Mouse (Mus musculus): ENCODE results near the gene Fgfr2. TPM values are rescaled to one million over a fixed set of nuclear protein-coding genes. Genes with fewer than 3 reads are reported as not detected.

The Fgfr2 gene
- polyA plus RNA-seq, 1 experiment from 2014 or later = 93.6 TPM

DNA sequence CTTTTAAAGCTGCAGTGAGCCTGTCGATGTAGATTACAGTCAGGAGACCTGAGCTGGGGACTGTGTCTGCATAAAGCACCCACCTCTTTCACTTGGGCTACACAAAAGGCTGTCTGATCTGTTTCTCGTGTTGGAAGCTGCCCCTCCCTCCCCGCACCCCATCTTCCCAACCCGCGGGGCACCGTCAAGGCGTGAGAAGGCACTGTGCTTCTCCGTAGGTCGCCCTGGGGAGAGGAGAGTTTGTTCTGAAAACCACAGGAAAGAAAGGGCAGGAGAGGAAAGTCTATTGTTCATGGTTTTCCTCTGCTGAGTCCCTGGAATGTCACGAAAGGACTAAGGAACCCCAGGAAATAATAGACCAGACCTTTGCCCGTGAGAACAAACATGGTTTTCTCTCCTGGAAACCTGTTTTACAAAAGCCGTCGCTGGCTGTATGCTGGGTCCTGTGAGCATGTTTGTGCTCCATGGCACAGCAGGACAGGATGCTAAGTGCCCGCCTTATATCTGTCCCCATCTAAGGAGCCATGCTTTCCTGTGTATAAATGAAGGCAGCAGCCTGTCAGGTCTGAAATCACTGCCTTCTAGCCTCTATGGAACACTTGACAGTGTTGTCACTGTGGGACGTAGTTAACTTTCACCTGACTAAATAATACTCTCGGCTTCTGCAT, 2403.1 kb downstream of the Fgfr2 start:
- H3K4me3 ChIP-seq (ENCODE audit: low read depth, low read length) = no peak overlapping the region
- peaks cover 3% of the 10 kb centered on the region for H3K36me3 ChIP-seq (ENCODE audit: control insufficient read depth, insufficient read depth, low read length)

DNA sequence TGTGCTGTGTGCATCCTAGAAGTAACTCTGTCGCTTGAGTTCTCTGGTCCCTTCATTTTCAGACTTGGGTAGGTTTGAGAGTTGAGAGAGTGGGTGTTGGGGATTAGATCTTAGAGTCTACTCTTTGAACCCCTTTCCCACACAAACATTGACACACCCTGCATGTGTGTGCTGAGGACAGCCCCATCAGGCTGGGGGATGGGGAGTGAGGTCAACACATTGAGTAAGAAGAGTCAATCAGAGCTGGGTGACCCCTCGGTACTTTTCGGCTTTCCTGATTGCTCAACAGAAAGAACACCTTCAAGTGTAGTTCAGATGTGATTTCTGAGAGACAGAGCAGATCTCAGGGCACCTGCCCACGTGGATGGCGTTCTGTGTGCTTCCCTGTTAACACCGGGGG, 2406.2 kb downstream of the Fgfr2 start:
- no peak overlapping the region for H3K4me2 ChIP-seq (ENCODE audit: low read depth, low read length, severe bottlenecking)
- no peak overlapping the region for H3K27ac ChIP-seq (ENCODE audit: low read depth, low read length)
- H3K27me3 ChIP-seq (ENCODE audit: control insufficient read depth, insufficient read depth, low read length) = no peaks in the 10 kb centered on the region
- H3K9ac ChIP-seq (ENCODE audit: low read length) = no peak overlapping the region
- 97% methylated on average over 6 of the region's 6 CpGs for WGBS
- ATAC-seq (replicated peaks; ENCODE audit: low FRiP score) (no peak), DNase-seq (ENCODE audit: low spot score) (no peak)
- no peak overlapping the region for H3K4me3 ChIP-seq (ENCODE audit: low read depth, low read length)
- no peaks in the 10 kb centered on the region for H3K9me3 ChIP-seq (ENCODE audit: control insufficient read depth, low read length)
- peaks cover 3% of the 10 kb centered on the region; the same call in 1 of the 2 replicates for H3K36me3 ChIP-seq (ENCODE audit: control insufficient read depth, insufficient read depth, low read length)
- H3K4me1 ChIP-seq (replicated peaks; ENCODE audit: control insufficient read depth, insufficient read depth, low read length) = peaks cover 17% of the 10 kb centered on the region; the same call in 1 of the 2 replicates

More for the DNA sequence above, 2403.1 kb downstream of the Fgfr2 start:
- DNase-seq (ENCODE audit: low spot score) (no peak), ATAC-seq (replicated peaks; ENCODE audit: low FRiP score) (peak; percentile 55; the same call in 1 of the 2 replicates)
- H3K4me2 ChIP-seq (ENCODE audit: low read depth, low read length, severe bottlenecking) = 0 out of 2 replicates have a peak overlapping the region, but pooled peaks have one; percentile 3
- peak overlapping the region; percentile 63 for H3K27ac ChIP-seq (ENCODE audit: low read depth, low read length)
- no peaks in the 10 kb centered on the region for H3K9me3 ChIP-seq (ENCODE audit: control insufficient read depth, low read length)
- peak overlapping the region; percentile 13; the same call in 1 of the 2 replicates for H3K9ac ChIP-seq (ENCODE audit: low read length)
- peaks cover 14% of the 10 kb centered on the region; the same call in 1 of the 2 replicates for H3K4me1 ChIP-seq (replicated peaks; ENCODE audit: control insufficient read depth, insufficient read depth, low read length)
- no peaks in the 10 kb centered on the region for H3K27me3 ChIP-seq (ENCODE audit: control insufficient read depth, insufficient read depth, low read length)
- 8% methylated on average over 16 of the region's 16 CpGs for WGBS

DNA sequence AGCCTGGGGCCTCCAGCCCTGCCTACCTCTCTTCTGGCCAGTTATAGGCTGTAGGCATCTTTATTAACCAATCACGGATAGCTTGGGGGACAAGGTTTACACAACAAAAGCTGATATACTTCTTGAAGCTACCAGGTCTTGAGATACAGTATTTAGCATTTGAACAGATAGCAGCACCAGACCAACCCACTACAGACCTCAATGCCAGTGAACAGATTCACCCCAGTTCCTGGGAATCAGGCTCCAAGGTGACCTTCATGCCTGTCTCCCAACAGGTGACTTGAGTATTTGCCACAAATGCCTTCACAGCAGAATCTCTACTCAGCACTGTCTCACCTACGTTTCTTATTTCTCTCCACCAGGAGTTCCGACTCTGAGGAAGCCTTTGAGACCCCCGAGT, 2406.8 kb downstream of the Fgfr2 start:
- H3K27ac ChIP-seq (ENCODE audit: low read depth, low read length) = no peak overlapping the region
- WGBS = 96% methylated on average over 4 of the region's 4 CpGs
- no peak overlapping the region for H3K4me2 ChIP-seq (ENCODE audit: low read depth, low read length, severe bottlenecking)
- ATAC-seq (replicated peaks; ENCODE audit: low FRiP score) (no peak), DNase-seq (ENCODE audit: low spot score) (no peak)
- no peaks in the 10 kb centered on the region for H3K9me3 ChIP-seq (ENCODE audit: control insufficient read depth, low read length)
- H3K27me3 ChIP-seq (ENCODE audit: control insufficient read depth, insufficient read depth, low read length) = no peaks in the 10 kb centered on the region
- H3K36me3 ChIP-seq (ENCODE audit: control insufficient read depth, insufficient read depth, low read length) = peaks cover 3% of the 10 kb centered on the region; the same call in 1 of the 2 replicates
- no peak overlapping the region for H3K4me3 ChIP-seq (ENCODE audit: low read depth, low read length)
- peaks cover 17% of the 10 kb centered on the region; the same call in 1 of the 2 replicates for H3K4me1 ChIP-seq (replicated peaks; ENCODE audit: control insufficient read depth, insufficient read depth, low read length)
- H3K9ac ChIP-seq (ENCODE audit: low read length) = no peak overlapping the region

DNA sequence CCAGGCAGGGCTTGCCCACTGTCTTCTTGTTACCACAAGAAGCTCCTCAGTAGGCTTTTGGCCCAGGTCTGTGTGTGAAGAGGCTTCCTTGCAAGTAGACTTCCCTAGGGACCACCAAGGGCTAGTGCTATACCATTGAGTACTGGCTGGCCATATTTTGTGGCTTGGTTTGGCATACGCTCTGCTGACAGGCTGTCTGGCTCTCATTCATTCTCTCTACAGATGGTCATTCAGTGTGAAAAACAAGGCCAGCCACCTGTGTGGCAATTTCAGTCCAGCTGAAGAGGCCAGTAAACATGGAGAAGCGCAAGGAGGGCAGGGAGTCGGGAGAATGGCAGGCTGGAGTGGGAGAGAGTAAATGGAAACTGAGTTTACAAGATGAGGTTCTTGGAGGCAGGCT, 2407.7 kb downstream of the Fgfr2 start:
- Histone ChIP-seq H3K4me3 (ENCODE audit: low read depth, low read length) (no peak overlapping the region), H3K27me3 (ENCODE audit: control insufficient read depth, insufficient read depth, low read length) (no peaks in the 10 kb centered on the region), H3K4me2 (ENCODE audit: low read depth, low read length, severe bottlenecking) (no peak overlapping the region), H3K9ac (ENCODE audit: low read length) (no peak overlapping the region), H3K36me3 (ENCODE audit: control insufficient read depth, insufficient read depth, low read length) (peaks cover 3% of the 10 kb centered on the region; the same call in 1 of the 2 replicates), H3K27ac (ENCODE audit: low read depth, low read length) (no peak overlapping the region), H3K9me3 (ENCODE audit: control insufficient read depth, low read length) (no peaks in the 10 kb centered on the region), H3K4me1 (replicated peaks; ENCODE audit: control insufficient read depth, insufficient read depth, low read length) (peaks cover 12% of the 10 kb centered on the region; the same call in 1 of the 2 replicates)
- ATAC-seq (replicated peaks; ENCODE audit: low FRiP score) = no peak
- WGBS = 90% methylated on average over 3 of the region's 3 CpGs
- DNase-seq (ENCODE audit: low spot score) = no peak

DNA sequence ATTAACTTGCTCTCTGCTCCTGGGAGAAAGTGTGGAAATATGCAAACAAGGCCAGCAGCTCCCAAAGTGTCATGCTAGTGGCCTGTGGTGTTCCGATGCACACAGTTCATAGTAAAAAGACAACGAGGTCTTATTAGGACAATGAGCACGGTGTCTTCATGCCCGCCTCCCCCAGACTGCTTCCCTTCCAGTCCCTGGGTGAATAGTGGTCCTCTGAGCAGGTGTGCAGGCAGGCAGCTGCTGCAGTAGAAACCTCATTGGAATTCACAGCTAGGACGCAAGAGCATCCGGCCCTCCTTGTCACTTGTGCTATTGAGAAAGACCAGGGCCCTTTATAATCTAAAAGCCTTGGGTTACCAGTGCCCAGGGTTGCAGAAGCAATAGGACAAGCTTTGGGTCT, 2409.8 kb downstream of the Fgfr2 start:
- Histone ChIP-seq H3K4me3 (ENCODE audit: low read depth, low read length) (no peak overlapping the region), H3K4me2 (ENCODE audit: low read depth, low read length, severe bottlenecking) (no peak overlapping the region), H3K27ac (ENCODE audit: low read depth, low read length) (no peak overlapping the region), H3K9me3 (ENCODE audit: control insufficient read depth, low read length) (no peaks in the 10 kb centered on the region), H3K36me3 (ENCODE audit: control insufficient read depth, insufficient read depth, low read length) (peaks cover 3% of the 10 kb centered on the region; the same call in 1 of the 2 replicates), H3K4me1 (replicated peaks; ENCODE audit: control insufficient read depth, insufficient read depth, low read length) (0 out of 2 replicates have a peak, but pooled peaks cover 4% of the 10 kb centered on the region), H3K9ac (ENCODE audit: low read length) (no peak overlapping the region), H3K27me3 (ENCODE audit: control insufficient read depth, insufficient read depth, low read length) (no peaks in the 10 kb centered on the region)
- WGBS = 67% methylated on average over 6 of the region's 6 CpGs
- ATAC-seq (replicated peaks; ENCODE audit: low FRiP score) (no peak), DNase-seq (ENCODE audit: low spot score) (no peak)

DNA sequence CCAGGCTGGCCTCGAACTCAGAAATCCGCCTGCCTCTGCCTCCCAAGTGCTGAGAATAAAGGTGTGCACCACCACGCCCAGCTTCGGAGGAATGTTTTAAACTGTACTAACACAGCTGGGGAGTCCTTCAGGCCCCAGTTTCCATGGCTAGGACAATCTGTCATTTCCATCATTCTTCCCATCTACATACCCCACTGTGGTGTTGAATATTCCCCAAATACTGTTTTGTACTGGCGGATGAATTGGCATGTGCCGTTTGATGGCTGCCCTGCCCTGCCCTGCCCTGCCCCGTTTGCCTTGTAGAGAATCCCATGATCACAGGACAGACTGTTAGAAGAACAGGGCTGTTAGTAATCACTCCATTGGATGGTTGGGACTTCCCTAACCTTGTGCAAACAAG, 2411.3 kb downstream of the Fgfr2 start:
- Histone ChIP-seq H3K9me3 (ENCODE audit: control insufficient read depth, low read length) (no peaks in the 10 kb centered on the region), H3K27me3 (ENCODE audit: control insufficient read depth, insufficient read depth, low read length) (no peaks in the 10 kb centered on the region), H3K27ac (ENCODE audit: low read depth, low read length) (no peak overlapping the region), H3K4me3 (ENCODE audit: low read depth, low read length) (no peak overlapping the region), H3K4me1 (replicated peaks; ENCODE audit: control insufficient read depth, insufficient read depth, low read length) (0 out of 2 replicates have a peak, but pooled peaks cover 4% of the 10 kb centered on the region), H3K4me2 (ENCODE audit: low read depth, low read length, severe bottlenecking) (no peak overlapping the region), H3K9ac (ENCODE audit: low read length) (no peak overlapping the region), H3K36me3 (ENCODE audit: control insufficient read depth, insufficient read depth, low read length) (peaks cover 1% of the 10 kb centered on the region; the same call in 1 of the 2 replicates)
- DNase-seq (ENCODE audit: low spot score) (no peak), ATAC-seq (replicated peaks; ENCODE audit: low FRiP score) (no peak)
- 92% methylated on average over 7 of the region's 7 CpGs for WGBS

DNA sequence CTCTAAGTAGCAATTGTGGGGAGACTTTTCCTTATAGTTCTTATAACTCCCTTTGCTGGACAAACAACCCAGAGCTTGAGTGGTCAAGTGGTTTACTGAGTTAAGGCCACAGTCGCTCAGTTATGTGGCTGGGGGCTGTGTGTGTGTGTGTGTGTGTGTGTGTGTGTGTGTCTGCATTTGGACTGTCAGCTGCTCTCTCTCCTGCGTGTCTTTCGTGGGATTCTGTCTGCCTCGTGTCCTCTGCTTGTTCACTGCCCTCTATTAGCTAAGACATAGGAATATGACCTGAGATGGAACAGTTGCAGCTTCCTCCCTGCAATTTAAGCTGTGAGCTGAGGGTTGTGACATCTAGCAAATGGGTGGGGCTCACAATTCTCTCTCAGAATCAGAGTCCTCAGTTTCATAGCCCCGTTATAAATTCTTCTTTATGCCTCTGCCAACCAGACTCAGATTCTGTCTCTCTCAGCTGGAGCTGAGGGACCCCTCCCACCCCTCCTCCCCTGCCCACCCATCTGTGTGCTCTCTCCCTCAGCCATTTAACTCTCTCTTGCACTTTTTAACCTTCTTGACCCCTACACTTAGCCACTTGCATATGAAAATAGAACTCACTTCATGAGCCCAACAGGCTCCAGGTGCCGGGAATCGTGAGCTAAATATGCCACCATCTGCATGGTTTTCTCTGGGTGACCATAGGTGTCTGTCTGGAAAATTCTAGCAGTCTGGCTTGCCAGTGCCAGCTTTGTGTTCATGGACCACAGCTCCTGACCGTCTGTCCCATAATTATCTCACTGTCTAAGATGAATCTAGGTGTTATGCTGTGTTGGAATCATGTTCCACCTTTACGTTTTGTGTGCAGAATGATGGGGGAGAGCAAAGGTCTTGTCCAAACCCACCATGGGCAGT, 2413.5 kb downstream of the Fgfr2 start:
- no peak for ATAC-seq (replicated peaks; ENCODE audit: low FRiP score)
- DNase-seq (ENCODE audit: low spot score) = no peak
- Histone ChIP-seq H3K27ac (ENCODE audit: low read depth, low read length) (no peak overlapping the region), H3K27me3 (ENCODE audit: control insufficient read depth, insufficient read depth, low read length) (no peaks in the 10 kb centered on the region), H3K9ac (ENCODE audit: low read length) (no peak overlapping the region), H3K9me3 (ENCODE audit: control insufficient read depth, low read length) (no peaks in the 10 kb centered on the region), H3K4me2 (ENCODE audit: low read depth, low read length, severe bottlenecking) (no peak overlapping the region), H3K4me3 (ENCODE audit: low read depth, low read length) (no peak overlapping the region), H3K36me3 (ENCODE audit: control insufficient read depth, insufficient read depth, low read length) (no peaks in the 10 kb centered on the region), H3K4me1 (replicated peaks; ENCODE audit: control insufficient read depth, insufficient read depth, low read length) (0 out of 2 replicates have a peak, but pooled peaks cover 4% of the 10 kb centered on the region)
- 82% methylated on average over 9 of the region's 9 CpGs for WGBS

DNA sequence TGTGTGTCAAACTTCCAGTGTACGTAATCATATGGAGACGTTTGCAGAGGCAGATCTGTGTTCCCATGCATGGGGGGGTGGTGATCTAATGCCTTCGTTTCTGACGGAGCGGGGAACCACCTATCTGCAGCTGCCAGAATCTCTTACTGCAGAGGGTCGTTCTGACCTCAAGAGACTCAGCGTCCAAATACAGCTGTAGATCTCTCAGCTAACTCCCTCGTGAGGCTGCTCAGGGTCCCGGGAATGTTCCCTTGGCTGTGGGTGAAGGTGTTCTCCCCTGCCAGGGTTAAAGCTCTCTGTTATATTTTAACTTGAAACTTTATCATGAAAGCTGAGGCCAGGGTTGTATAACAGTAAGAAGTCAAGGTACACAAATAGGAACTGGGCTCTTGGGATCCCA, 2414.2 kb downstream of the Fgfr2 start:
- no peaks in the 10 kb centered on the region for H3K36me3 ChIP-seq (ENCODE audit: control insufficient read depth, insufficient read depth, low read length)
- ATAC-seq (replicated peaks; ENCODE audit: low FRiP score) = no peak
- no peak overlapping the region for H3K4me2 ChIP-seq (ENCODE audit: low read depth, low read length, severe bottlenecking)
- DNase-seq (ENCODE audit: low spot score) = no peak
- H3K4me1 ChIP-seq (replicated peaks; ENCODE audit: control insufficient read depth, insufficient read depth, low read length) = 0 out of 2 replicates have a peak, but pooled peaks cover 4% of the 10 kb centered on the region
- no peaks in the 10 kb centered on the region for H3K27me3 ChIP-seq (ENCODE audit: control insufficient read depth, insufficient read depth, low read length)
- WGBS = 74% methylated on average over 9 of the region's 9 CpGs
- no peak overlapping the region for H3K9ac ChIP-seq (ENCODE audit: low read length)
- H3K4me3 ChIP-seq (ENCODE audit: low read depth, low read length) = no peak overlapping the region
- H3K27ac ChIP-seq (ENCODE audit: low read depth, low read length) = no peak overlapping the region
- no peaks in the 10 kb centered on the region for H3K9me3 ChIP-seq (ENCODE audit: control insufficient read depth, low read length)
